14 mouse cellular contexts compared by ENCODE assay signal in the genomic region with DNA sequence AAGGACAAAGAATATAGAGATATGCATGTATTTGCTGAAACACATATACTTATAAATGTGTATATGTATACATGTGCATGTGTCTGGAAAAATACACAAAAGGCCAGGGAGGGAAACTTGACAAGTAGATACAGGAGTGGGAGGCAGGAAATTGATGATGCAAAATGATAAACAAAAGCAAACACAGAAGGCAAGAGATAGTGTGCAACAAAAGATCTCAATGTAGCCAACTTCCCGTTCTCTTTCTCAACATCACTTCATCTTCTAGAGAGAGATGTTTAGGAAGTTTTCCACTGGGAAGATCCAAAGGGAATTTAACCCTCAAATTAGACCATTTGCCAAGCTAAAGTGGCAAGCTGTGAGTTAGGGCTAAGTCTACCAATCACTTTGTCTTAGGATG.
"Had no signal": no experiment of that assay in that cellular context is flagged by ENCODE, and none has a peak within 500 bp of the region (broad histone marks: within the 10 kb centered on the region; RNA-seq: fewer than 3 reads in every experiment).

No protein-coding gene starts in this region.

- H3K9ac ChIP-seq: liver, embryonic 13.5 days; liver, embryonic 15.5 days; lung, embryonic 15.5 days; midbrain, embryonic 13.5 days; midbrain, embryonic 15.5 days; neural tube, embryonic 12.5 days; stomach, embryonic 15.5 days had no signal

- H3K4me1 ChIP-seq: midbrain, embryonic 13.5 days; midbrain, embryonic 15.5 days; neural tube, embryonic 12.5 days; stomach, embryonic 15.5 days had no signal

- H3K27ac ChIP-seq: lung, embryonic 15.5 days; midbrain, embryonic 13.5 days; midbrain, embryonic 15.5 days; neural tube, embryonic 12.5 days; stomach, embryonic 15.5 days; stomach, postnatal 0 days had no signal

- H3K27me3 ChIP-seq: liver, embryonic 13.5 days; liver, embryonic 15.5 days; lung, embryonic 15.5 days; megakaryocyte, embryonic 14.5 days; midbrain, embryonic 13.5 days; midbrain, embryonic 15.5 days; neural tube, embryonic 12.5 days; stomach, embryonic 15.5 days had no signal

- H3K36me3 ChIP-seq: liver, embryonic 13.5 days; liver, embryonic 15.5 days; lung, embryonic 15.5 days; midbrain, embryonic 13.5 days; midbrain, embryonic 15.5 days; neural tube, embryonic 12.5 days; stomach, embryonic 15.5 days had no signal

- H3K4me3 ChIP-seq: liver, embryonic 13.5 days; liver, embryonic 15.5 days; lung, embryonic 15.5 days; megakaryocyte, embryonic 14.5 days; midbrain, embryonic 13.5 days; midbrain, embryonic 15.5 days; neural tube, embryonic 12.5 days; stomach, embryonic 15.5 days had no signal

- ATAC-seq: midbrain, embryonic 13.5 days; midbrain, embryonic 15.5 days had no signal

- H3K4me2 ChIP-seq: liver, embryonic 13.5 days; liver, embryonic 15.5 days; lung, embryonic 15.5 days; midbrain, embryonic 11.5 days; midbrain, embryonic 13.5 days; midbrain, embryonic 15.5 days; neural tube, embryonic 12.5 days; stomach, embryonic 15.5 days had no signal

- DNase-seq: liver, embryonic 13.5 days; right cerebral cortex, postnatal 14 days; thymus, adult 2 months; thymus, postnatal 25 days; thymus, postnatal 4 days had no signal

- H3K9me3 ChIP-seq: liver, embryonic 13.5 days; liver, embryonic 15.5 days; lung, embryonic 15.5 days; megakaryocyte, embryonic 14.5 days; midbrain, embryonic 13.5 days; midbrain, embryonic 15.5 days; neural tube, embryonic 12.5 days; stomach, embryonic 15.5 days had no signal
